Mouse (Mus musculus): ENCODE measurements around the gene Ikbke.

Gene Ikbke

DNA sequence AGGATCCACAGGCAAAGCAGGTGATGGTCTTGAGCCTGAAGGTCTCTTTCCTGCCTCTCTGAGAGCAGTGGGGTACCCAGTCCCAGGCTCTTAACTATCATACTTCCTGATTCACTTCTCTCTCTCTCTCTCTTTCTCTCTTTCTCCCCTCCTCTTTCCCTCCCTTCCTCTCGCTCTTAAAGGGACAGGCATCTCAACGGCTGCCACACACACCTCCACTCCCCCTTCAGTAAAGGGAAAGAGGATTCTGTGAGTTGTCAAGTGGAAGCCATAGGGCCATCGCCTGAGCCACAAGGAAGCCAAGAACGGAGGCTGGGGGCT lies at the start of gene Ikbke:
Ikbke (minus strand) TSS at position 151 of the 321 bp plus-strand sequence.
- no peak for DNase-seq

DNA sequence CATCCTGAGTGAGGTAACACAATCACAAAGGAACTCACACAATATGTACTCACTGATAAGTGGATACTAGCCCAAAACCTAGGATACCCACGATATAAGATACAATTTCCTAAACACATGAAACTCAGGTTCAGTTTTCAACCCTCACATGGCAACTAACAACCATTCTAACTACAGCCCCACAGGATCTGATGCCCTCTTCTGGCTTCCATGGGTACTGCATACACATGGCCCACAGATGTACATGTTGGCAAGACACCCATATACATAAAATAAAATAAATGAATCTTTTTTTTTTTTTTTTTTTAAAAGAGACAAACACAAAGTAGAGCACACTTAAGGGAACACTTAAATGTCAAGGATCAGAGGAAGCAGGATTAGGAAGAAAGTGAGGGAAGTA lies 49.7 kb upstream of the Ikbke start:
- peak; percentile 15 for DNase-seq

DNA sequence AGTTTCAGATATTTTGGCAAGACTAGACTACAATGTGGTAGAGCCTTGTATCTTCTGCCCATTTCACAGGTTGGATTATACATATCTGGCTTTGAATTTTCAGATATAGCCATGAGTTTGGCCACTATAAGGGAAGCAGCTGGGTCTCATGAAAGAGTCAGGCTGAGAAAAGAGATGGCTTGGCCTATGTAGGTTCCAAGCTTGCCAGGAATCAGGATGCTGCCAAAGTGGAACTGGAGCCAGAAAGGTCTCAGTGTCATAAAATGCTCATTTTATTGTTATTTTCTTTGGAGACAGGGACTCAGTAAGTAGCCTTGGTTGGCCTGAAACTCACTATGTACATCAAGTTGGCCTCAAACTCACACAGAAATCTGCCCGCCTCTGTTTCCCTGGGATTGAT lies 47.8 kb upstream of the Ikbke start:
- no peak for DNase-seq

DNA sequence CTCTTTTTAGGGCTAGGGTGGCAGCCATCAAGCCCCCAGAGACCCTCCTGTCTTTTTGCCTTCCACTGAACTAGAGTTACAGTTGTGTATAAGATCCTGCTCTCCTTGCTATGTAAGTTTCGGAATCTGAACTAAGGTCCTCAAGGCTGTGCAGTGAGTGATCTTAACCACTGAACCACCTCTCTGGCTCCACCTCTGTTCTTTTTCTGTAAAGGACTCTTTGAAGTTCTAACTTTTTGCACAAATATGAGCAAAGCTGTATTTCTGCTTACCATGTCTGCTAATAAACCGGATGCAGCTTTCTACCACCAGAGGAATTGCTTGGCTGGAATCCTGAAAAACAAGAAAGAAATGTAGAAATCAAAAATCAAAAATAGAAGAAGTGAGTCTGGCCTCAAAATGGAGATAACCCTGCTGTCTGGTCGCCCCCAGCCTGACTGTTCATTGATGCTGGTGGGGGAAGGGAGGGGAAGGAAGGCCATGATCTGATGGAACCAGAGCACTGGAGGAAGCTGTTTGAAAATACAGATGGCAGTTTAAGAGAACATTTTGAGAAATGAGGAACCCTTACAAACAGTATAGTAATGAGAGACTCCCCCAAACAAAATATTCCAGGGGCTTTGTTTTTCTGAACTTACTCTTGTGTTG lies 45.5 kb upstream of the Ikbke start:
- DNase-seq: no peak

DNA sequence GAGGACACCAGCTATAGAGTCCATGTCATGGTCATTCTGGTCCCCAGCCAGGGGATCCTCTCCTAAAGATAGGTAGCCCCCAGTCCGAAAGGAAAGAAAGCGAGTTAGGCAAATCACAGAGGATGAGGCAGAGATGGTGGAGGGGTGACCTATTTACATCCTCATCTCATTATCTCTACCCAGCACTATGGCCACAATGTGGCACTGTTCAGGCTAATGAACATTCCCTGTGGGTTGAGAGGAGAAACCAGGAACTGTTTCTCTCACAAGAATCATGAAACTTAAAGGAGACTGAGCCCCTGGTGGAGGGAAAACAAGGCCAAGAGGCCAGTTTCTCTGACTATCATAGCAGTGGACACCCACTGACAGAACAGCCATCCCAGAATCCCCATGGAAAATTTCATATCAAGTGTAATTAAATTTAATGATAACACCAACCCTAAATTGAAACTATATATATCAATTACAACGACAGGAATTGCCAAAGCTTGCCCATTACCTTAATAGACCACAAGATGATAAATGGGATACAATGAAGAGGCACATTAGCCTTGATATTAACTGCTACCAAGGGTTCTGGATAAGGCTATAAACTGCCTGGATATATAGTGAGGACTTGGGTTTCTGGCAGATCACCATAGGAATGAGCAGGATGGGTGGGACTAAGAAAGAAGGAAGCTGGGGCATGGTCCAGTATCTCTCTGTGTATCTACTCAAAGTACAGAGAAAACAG lies 40.4 kb upstream of the Ikbke start:
- DNase-seq: no peak

DNA sequence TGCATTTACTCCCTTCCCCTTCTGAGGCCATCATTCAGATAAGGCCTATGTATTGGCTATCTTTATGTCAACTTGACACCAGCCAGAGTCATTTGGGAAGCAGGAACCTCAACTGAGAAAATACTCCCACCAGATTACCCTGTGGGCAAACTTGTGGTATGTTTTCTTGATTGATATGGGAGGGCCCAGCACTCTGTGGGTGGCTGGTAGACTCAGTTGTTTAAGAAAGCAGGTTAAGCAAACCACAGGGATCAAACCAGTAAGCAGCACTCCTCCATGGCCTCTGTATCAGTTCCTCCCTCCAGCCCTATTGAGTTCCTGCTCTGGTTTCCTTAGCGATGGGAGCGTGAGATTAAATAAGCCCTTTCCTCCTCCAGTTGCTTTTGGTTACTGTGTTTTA lies 39.0 kb upstream of the Ikbke start:
- no peak for DNase-seq

DNA sequence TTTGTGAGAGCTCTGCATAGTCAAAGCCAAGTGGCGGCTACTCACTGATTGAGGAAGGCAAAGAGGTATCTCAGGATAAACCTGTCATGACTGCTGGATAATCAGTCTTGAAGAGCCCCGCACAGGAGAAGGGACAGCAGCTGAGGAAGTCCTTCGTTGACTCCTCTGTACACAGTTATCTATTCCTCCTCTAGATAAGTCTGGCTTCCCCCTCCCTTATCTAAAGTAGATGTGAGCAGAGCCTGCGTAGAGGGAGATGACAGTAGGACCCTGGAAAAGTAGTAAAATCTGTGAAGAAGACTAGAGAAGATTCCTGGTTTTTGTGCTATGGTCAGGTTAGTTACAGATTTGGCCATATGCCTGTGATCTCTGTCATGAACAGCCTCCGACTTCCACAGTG lies 38.2 kb upstream of the Ikbke start:
- DNase-seq: no peak

DNA sequence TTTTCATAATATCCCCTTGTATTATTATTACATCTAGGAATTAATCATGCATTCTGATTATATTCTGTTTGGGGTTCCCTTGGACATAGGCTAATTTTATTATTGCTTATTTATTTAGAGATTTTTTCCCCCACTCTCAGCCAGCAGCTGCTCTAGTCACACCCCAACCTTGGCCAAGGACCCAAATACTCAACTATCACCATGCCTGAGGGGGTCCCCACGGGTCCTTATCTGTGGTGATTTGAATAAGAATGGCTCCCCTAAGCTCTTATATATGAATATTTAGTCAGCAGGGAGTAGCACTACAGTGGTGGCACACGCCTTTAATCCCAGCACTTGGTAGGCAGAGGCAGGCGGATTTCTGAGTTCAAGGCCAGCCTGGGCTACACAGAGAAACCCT lies 31.9 kb upstream of the Ikbke start:
- DNase-seq: no peak

DNA sequence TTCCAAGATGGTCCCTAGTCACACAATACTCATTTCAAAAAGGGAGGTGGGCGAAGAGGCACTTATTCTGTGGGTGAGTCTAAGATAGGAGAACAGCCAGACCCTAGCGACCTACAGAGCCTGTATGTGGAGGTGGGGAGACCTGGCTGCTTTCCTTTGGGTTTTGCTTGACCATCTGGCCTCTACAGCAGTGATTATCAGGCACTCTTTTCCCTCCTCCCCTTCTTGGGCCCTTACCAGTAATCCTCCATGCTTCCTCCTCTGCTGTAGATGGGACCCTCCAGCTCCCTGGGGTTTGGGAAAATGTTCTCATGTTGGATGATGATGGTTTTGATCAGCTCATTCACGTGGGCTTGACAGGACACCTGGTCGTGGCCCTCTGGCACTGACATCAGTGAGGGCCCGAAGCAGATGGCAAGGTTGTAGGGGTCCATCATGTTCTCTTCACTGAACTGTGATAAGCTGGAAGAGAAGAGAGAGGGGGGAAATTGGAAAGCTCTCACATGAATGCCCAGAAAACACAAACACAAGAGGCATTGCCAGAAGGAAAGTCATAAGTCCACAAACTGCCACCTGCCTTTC lies 30.9 kb upstream of the Ikbke start:
- no peak for DNase-seq

DNA sequence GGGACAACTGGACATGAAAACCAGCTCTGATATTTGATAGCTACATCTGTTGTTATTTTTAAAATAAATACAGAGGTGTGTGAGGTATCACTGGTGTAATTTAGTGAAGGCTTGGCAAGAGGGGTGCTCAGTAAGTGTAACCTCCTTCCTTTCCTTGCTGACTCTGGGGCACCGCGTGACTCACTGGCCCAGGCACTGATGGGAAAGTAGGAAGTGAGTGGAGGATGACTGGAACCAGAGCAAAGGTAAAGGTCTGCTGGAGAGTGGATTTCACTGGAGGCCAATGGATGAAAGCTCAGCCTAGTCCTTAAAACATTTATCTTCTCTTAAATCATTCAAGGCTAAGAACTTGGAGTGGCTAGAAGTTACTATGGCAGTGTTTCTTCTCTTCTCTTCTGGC lies 21.3 kb upstream of the Ikbke start:
- no peak for DNase-seq

DNA sequence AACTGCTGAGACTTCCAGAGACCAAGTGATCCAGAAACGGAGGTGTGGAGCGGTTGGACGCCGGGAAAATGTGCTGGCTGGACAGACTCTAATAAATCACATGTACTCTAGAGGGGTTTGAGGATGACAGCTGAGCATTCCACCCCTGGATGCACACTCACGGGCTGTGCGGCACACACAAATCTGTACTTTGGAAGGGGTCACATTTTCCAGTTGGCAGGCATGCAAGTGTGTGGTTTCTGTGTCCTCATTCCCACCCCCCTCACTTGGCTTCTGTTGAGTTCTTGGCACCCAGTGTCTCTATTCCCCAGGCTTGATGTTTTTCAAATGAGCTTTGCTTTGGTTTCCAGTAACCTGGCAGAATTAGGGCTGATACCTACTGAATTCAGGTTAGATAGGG lies 20.4 kb upstream of the Ikbke start:
- DNase-seq: peak; percentile 54

DNA sequence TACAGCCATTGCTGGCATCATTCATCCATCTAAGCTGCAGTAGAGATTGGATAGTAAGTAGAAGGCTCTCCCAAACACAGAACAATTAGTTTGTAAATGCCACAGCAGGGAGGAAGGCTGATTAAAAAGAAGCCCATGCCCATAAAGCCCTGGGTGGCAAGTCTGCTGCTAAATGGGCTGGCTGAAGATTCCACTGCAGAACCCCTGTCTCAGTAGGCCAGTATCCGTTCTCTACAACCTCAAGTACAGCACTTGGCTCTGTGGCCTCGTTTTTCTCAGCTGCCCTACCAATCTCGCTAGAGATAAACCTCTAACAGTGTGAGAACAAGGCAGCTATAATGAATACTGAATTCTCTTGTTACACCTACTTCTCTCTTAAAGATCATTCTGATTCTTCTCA lies 19.8 kb upstream of the Ikbke start:
- DNase-seq: no peak

DNA sequence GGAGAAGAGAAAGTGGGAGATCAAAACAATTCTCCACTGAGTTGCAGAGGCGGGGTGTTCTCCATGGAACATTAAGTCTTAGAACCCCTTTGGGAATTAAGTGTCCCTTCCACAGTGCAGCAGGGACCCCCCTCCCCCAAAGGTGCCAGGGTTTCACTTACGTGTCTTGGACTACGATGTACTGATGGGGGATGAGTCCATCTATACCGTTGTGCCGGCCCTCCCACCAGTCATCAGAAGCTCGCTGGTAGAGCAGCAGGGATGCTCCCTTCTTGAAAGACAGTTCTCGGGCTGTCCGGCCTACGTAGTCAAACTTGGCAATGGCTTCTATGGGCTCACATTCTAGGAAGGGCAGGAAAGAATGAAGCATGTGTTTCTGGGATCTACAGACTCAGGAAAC lies 18.8 kb upstream of the Ikbke start:
- DNase-seq: no peak

DNA sequence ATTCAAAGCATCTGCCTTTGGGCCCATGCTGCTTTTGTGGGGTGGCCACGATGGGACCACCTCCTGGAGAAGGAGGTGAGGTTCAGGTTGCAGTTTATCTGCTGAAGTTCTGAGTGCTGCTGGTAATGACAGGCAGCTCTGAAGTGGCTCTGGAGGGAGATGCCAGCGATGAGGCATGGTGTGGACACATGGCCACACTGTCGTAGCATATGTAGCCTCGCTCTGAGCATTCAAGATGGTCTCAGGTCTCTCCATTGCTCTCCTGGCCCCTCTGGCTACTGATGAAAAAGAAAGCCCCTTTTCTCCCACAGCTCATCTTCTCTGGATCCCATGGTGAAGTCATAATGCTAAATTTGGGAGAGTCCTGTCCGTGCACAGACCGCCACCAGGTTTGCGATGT lies 17.3 kb upstream of the Ikbke start:
- no peak for DNase-seq

DNA sequence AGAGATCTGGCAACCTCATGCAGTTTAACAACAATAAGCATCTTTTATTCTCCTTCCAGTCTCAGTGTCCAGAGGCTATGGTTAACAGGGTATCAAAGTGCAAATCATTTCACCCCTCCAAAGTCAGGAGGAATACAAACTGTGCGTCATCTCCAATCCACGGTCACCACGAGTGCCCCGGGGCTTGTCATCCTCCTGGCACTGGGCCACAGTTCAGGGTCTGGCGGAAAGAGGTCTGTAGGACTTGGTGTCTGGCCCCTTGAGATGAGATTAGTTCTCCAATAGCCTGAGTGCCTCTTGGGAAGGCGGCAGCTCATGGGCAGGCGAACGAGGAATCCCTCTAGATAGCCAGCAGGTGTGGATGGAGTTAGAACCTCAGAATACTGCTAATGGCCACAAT lies 15.8 kb upstream of the Ikbke start:
- no peak for DNase-seq

DNA sequence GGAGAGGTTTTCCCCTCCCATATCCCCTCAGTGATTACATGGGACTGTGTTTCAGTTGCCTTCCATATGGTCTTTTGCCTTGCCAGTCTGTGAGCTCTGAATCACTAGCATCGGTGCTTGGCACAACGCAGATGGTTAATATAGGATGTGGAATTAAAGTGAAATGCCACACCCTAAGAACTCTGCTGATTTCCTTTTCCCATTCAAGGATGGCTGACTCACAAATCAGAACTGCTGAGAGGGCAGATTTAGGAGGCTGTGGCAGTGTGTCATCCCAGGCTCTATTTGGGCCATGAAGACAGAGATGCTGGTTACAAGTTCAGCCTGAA lies 14.5 kb upstream of the Ikbke start:
- DNase-seq: no peak

DNA sequence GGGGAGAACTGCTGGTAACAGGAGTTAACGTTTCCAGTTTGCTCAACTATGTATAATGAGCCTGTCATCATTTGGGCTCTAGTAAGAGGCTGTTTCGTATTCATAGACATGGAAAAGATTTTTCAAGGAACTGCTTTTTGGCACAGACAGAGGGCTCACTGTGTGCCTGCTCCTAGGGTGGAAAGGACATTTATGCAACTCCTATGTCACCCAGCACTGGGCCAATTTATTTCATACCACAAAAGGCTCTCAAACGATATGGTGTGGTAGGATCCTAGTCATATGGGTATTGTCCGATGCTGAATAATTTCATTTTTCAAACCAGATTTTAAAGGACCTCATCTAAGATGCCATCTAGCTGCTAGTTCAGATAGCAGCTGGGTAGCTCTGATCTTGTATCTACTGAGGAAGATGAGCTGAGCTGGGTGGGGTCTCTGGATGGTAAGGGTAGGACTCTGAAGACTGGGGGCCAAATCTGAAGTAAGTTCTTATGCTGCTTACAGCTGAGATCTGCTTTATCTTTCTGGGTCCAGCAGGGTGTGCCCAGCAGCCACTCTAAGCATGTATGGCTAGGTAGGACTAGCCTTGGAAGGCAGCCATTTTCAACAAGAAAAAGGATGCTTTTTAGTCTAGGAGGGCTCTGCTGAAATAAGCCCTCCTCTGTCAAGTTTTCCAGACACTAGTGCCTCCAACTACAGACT lies 14.0 kb upstream of the Ikbke start:
- DNase-seq: no peak

DNA sequence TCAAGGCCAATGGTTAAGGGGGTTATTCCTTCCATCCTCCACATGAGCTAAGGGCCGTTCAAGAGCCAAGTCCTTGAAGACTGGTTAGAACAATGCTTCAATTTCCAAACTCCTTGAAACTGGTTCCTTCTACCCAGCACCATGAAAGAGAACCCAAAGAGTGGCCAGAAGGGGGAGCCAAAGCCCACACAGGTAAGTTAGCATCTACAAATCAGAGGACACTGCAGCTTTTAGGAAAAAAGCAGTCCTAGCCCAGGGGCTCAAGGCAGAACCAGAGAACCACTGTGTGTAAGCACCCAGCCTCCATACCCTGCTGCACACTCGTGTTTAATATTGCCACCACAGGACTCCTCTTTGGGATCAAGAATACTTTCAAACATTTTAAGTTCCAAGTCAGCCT lies 11.2 kb upstream of the Ikbke start:
- DNase-seq: peak; percentile 77

DNA sequence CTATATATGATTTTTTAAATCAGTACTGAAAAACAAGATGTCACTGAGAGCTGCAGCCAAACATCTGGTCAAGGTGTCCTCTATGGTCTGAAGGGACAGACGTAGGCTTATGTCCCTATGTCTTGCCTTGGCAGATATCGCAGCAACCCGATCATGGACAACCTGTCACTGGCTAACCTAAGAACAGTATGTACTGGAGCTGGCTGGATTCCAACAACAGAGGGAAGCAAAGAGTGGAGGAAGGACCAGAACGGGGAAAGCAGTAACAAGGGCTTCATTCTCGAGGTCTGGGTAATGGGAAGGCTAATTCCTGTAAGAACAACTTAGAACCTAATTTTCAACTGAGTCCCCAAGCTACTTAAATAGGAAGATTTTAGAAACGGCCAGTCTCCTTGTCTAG lies 9.5 kb upstream of the Ikbke start:
- no peak for DNase-seq

DNA sequence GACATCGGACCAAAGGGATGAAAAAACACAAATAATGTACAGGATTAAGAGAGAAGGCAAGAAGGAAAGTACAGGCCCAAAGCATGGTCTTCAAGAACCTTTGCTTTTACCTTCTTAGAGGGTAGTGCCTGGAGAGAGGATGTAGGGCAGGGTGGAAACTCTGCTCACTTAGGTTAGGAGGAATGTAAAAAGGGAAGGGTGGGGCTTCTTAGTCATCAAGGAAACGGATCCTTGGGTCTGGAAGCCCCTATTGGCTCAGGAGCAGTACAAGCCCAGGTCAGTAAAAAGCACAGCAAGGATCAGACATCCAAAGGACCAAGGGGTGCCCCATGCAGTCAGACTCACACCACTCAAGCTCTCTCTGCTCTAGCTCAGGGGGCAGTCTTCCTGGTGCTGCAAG lies 7.9 kb upstream of the Ikbke start:
- DNase-seq: no peak

DNA sequence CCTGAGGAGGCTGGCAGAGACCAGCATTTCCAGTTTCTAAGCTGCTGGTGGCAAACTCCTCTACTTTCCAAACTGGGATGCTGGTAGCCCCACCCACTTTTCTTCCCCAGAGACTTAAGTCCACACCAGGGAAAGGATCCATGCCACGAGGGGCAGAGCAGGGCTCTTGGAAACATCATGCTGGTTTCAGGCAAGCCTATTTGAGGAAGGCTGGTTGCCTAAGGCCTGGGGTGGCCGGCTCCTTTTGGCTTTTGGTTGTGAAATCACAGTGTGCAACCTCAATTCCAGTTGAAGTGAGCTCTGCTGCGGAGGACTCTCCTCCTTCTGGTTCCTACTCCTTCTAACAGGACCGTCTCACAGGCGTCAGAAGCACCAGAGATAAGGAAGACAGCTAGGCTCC lies 7.4 kb upstream of the Ikbke start:
- peak; percentile 29 for DNase-seq

DNA sequence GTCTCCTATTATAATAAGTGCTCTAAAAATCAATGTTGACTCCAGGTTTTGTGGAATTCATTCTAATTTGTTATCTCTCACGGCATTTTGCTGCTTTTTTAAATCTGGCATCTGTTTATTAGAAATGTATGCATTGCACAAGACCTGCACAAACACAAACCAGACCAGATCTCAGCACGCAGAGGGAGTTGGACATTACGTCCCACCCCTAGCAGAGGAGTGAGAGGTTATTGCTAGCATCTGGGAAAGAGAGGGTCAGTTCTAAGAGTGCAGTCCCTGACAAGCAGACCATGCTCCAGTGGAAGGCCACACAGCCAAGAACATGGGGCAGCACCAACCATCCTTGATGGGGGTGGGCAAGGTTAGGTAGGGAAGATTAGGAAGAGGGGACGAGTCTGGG lies 5.2 kb upstream of the Ikbke start:
- no peak for DNase-seq

DNA sequence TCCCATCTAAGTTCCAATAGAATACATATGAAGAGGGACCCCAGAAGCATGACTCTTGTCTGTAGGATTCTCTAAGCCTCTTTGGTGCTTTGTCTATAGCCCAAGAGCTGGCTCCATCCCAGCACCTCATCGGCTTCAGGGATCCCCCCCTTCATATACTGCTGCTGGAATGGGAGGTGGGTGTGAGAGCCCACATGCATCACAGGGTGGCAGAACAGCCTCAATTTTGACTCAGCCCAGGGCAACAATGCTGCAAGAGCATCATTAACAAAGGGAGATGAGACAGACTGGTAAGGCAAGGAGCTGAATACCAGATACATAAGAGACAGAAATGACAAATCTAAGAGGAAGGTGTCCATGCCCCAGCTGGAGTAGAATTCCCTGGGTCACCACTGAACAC lies 4.8 kb upstream of the Ikbke start:
- no peak for DNase-seq

DNA sequence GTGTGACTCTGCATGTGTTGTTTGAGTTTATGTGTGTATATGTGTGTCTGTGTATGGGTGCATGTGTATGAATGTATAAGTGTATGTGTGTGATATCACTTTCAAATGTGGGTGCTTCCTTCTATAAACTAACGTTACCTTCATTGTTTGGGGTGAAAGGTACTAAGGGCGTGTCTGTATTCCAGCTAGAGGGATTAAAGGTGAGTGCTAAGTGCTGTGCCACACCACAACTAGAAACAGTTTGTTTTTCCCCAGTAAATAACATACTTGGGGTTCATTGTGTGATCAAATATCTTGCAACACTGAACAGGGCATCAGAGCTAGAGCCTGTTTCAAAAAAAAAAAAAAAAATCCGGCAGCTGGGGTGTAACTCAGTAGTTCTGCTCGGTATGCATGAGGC lies 2.3 kb upstream of the Ikbke start:
- no peak for DNase-seq
